Mouse (Mus musculus) megakaryocyte, adult 5-6 weeks (primary cell): ENCODE results near the gene Vwc2. TPM values are rescaled to one million over a fixed set of nuclear protein-coding genes. Genes with fewer than 3 reads are reported as not detected.

Source experiments
- ATAC-seq: 2 replicates; pipeline ENCODE4 v1.8.0; 2016; ENCODE audit warnings: mild to moderate bottlenecking, inconsistent platforms; ENCODE audit not compliant: poor library complexity, severe bottlenecking
- total RNA-seq, 2 experiments: library from RNA; stranded (forward) in 1 of 2; stranded (reverse) in 1 of 2; fragments of 153-499, 151-499 nt in 1 of 2; fragments of 221-1000, 200-1000 nt in 1 of 2; gene quantifications; 2 replicates each; pipeline versions ENCODE4 v1.2.3 to v1.2.4; 2015 to 2017

Gene Vwc2
- total RNA-seq (2015) = not detected in 2 replicates
- not detected in 2 replicates for total RNA-seq (2017)

DNA sequence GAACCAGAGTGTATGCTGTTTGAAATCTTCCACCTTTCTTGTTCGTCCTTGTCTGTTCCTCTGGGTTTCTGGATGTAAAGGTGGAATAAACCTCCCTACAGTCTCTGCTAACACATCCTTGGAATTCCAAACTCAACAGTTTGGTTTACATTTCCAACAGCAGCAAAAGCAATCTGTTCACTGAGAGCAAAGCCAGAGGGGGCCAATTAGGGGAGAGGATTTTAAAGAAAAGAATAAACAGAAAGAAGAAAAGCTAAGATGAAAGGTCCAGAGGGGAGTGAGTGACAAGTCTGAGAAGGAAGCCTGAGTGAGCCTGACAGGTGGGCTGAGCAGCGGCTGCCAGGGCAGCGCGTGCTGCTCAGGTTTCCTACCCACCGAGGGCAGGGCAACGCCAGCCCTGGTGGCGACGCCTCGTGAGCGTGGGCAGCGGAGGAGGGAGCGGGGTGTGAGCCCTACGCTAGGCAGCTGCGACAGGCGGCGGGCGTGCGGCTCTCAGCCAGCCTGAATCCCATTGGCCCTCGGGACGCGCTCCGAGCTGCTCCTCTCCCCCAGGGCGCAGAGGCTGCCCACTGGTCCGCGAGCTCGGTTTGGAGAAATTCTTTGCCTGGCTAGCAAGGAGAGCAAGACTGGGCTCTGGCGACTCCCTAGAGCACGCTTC lies at the start of gene Vwc2:
Vwc2 (plus strand) TSS at position 648 of the 658 bp plus-strand sequence.
- no peak for ATAC-seq

DNA sequence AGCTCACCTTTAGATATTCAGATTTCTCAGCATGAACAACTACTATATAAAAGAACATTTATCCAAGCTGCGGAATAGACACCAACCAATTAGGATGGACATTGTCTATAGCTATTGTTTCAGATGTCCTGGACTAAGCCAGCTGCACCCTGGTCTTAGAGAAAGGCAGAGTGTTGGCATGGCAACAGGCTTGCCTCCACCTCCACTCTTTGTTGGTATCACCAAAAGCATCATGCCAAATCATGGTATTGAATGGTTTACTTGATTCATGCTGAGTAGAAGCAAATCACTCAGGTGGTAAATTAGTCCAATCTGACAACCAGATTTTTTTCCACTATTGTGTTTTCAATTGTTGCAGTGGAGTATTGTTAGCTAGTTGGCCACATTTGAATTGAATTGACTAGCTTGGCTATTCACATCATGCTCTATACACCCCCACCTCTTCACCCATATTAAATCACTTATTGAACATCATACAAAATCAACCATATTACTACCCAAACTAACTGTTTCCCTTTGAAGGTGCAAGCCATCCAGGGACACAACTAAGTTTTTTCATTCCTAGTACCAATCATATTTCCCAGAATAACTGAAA lies 25.8 kb upstream of the Vwc2 start:
- ATAC-seq = no peak

GRCm38 (mm10) chr11:11097606-11098005 lies 16.4 kb upstream of the Vwc2 start:
- ATAC-seq = no peak

DNA sequence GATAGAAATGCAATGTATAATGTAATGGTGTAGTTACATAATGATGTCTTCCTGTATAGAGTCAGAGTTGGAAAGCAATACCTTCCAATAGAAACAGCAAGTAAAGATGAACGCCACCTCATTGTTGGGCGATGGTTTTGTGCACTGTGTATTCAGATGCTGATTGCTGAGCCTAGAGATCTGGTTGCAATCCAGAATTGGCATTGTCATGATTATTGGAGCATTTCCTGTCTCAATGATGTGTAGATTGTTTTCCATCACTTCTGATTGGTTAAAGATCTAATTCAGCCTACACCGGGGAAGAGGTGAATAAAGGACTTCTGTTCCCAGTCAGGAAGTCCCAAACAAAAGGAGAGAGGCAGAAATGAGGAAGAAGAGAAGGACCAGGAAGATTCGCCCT lies 15.7 kb upstream of the Vwc2 start:
- ATAC-seq = no peak

DNA sequence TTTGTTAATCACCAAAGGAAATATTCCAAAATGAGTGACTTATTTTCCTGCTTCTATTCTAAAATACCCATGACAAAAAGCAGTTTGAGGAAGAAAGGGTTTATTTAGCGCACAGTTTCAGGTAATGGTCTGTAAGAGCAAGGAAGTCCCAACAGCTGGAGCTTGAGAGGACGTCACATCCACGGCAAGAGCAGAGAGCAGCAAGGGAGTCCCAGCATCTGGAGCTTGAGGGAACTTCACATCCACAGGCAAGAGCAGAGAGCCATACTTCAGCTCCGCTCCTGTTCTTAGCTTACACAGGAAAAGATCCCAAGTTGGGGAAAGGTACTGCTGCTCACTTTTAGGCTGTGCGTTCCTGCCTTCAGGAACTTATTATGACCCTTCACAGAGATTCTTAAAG lies 15.0 kb upstream of the Vwc2 start:
- no peak for ATAC-seq

DNA sequence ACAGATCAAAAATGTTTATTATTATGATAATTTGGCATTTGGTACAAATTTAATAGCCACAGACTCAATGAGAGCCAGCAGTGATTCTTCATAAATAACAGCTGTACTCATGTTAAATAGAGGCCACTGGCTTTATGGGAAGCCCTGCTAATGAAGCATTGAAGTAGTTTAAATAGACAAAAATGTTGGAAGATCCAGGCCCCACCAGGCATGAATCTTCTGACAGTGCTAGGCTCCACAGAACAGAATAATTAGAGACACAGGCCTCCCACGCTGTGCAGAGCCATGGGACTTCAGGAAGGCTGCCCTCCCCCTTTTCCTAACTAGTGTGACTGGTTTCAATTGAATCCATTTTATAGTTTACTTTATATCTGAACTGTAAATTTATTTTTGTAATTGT lies 11.8 kb upstream of the Vwc2 start:
- ATAC-seq = no peak

- no peak for ATAC-seq
Measured at GRCm38 (mm10) chr11:11102620-11103019, 11.4 kb upstream of the Vwc2 start.

- ATAC-seq = no peak
Measured at GRCm38 (mm10) chr11:11108922-11109321, 5.1 kb upstream of the Vwc2 start.

- no peak for ATAC-seq
Measured at GRCm38 (mm10) chr11:11114234-11115030, 409 bp downstream of the Vwc2 start.

GRCm38 (mm10) chr11:11115031-11115647 lies 1.1 kb downstream of the Vwc2 start:
- ATAC-seq = no peak

GRCm38 (mm10) chr11:11115648-11116590 lies 1.9 kb downstream of the Vwc2 start:
- no peak for ATAC-seq

DNA sequence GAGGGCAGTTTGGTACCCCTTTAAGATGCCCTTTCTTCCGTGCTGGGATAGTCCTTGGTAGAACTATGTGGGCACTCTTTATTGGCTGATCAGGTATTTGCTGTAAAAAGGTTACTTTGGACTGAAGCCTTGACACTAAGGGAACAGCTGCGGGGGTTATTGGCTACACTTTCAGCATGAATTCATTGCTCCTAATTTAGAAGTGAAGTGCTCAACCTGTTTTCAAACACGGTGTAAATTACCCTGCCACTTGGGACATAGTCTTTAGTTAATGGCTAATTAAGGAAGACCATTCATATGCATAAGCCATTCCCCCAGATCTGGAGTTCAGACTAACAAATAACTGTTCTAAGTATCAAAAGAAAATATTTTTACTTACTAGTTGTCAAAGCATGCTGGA lies 2.7 kb downstream of the Vwc2 start:
- ATAC-seq = no peak

DNA sequence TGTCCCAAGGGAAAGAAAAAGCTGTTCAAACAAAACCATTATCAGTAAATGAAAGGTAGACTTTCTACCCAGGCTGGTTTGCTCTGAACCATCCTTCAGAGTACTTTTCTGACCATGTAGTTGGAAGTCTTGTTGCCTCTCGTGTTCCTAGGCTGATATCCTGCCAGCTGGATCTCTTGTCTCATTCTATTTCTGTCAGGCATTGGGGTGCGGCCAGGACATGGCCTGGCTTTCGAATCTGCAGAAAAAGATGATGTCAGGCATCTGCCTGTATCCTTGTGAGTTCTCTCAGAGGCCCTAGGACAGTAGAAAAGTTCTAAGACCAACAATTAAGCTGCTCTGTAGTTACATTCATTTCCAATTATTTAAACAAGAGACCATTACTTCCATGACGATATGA lies 8.8 kb downstream of the Vwc2 start:
- no peak for ATAC-seq

DNA sequence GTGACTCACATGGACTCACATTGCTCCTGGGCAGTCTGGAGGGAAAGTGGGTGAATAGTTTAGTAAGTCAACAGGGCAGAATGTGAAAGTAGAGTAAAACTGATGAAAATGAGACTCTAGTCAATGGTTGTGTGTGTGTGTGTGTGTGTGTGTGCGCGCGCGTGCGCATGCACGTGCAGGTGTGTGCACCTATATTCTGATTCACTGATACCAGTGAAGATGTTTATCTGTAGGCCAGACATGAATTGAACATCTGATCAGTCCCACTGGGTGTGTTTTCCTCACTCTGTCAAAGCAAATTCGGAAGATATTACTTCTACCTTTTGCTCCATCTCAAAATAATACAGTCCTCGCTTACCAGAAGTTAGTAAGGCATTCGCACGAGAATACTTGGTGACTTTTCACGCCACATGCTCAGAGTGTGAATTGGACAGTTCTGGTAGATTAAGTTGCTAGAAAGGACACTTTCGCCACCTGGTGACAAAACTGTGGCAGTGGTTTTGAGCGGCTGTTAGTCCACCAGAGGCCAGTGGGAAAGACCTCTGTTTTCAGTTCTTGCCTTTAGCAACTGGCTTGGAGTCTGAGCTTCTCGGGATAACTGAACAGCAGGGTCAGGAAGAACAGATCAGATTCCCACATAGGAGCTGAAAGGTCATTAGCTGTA lies 17.5 kb downstream of the Vwc2 start:
- ATAC-seq = no peak

DNA sequence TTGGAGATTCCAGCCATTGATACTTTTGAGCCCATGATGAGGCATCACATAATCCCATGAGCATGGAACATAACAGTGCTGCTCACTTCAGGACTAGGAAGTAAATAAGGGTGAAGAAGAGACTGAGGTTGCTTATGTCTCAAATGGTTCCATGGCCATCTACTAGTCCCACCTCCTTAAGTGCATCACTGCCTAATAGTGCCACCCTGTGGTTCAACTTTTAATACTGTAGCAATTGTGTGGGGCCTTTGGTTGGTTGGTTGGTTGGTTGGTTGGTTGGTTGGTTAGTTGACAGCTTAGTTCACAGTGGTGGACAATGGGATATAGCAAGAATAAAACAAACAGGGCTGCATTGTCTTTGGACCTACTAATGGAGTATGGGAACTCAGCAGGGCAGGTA lies 26.6 kb downstream of the Vwc2 start:
- ATAC-seq = no peak

DNA sequence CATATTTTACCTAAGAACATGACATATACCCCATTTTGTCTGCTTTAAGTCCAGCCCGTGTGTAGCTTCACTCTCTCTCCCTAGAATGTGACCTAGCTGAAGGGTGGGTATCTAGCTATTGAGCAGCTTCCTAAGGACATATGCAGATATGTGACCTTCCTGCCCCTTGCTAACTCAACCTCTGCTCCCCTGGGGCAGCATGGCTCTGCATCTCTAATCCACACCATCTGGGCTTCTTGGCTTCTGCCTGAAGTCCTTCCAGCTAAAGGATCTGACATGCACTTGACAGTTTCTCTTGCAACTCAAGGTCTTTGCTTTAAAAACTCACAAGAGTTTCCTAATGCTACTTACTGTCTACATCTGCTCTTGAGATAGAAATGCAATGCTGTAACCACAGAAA lies 38.7 kb downstream of the Vwc2 start:
- ATAC-seq = no peak

DNA sequence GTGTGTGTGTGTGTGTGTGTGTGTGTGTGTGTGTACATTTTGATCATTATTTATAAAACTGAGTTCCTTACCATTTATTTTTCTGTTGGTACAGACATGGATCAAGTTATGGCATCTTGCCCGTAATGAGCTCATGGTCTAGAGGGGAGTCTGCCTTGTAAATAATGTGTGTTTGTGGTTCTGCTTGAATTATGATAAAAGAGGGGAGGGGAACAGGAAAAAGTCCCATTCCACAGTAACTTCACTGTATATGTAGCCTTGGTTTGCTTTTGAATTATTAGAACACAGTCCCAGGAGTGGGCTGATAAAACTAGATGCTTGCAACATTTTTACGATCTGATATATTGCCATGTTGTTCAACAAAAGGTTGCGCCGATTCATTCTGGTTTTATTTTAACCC lies 57.4 kb downstream of the Vwc2 start:
- no peak for ATAC-seq

- no peak for ATAC-seq
Measured at GRCm38 (mm10) chr11:11175259-11175658, 61.2 kb downstream of the Vwc2 start.

DNA sequence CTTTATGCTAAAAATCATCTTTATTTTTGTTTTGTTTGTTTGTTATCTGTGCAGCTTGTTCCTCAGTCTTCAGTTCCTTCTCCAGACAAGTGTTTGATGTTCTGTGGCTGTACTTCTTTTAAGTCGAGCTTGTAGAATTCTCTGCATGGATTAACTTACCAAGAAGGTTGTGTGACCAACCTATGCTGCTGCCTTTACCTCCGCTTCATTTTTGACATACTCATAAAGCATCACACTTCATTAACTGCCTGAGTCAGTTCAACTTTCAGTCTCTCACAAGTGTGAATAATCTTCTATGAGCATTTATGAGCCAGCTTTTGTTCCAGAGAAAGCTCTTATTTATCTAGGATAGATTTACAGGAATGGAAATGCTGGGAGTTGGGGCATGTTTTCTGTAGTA lies 68.7 kb downstream of the Vwc2 start:
- no peak for ATAC-seq

- no peak for ATAC-seq
Measured at GRCm38 (mm10) chr11:11223162-11223561, 109.1 kb downstream of the Vwc2 start.
